Mouse (Mus musculus) mesoderm, embryonic 11.5 days (tissue): ENCODE measurements around the gene Vmn1r32.

ENCODE experiments used
- DNase-seq: peaks from one replicate; pipeline ENCODE4 v3.0.0-alpha.2; 2012; ENCODE audit warnings: low read depth, low spot score

Gene Vmn1r32

GRCm38 (mm10) chr6:66559996-66560395 is at the start of gene Vmn1r32:
Vmn1r32 (minus strand) TSS chr6:66560096.
- no peak for DNase-seq

GRCm38 (mm10) chr6:66595804-66596203 is 35.9 kb upstream of the Vmn1r32 start:
- DNase-seq = no peak

GRCm38 (mm10) chr6:66535966-66536365 is 23.9 kb downstream of the Vmn1r32 start:
- DNase-seq = no peak

- peak; percentile 99 for DNase-seq
These were observed 24.7 kb downstream of the Vmn1r32 start, which contains the start of gene Mad2l1 for GRCm38 (mm10) chr6:66535028-66535862. Mad2l1 (plus strand) TSS chr6:66535390.

GRCm38 (mm10) chr6:66534366-66534941 is 25.4 kb downstream of the Vmn1r32 start:
- DNase-seq = no peak

- peak; percentile 76 for DNase-seq
These were observed 26.7 kb downstream of the Vmn1r32 start for GRCm38 (mm10) chr6:66533241-66533640.

GRCm38 (mm10) chr6:66528386-66528785 is 31.5 kb downstream of the Vmn1r32 start:
- DNase-seq = no peak

GRCm38 (mm10) chr6:66516368-66516767 is 43.5 kb downstream of the Vmn1r32 start:
- DNase-seq = no peak
